Mouse (Mus musculus): Measurements from ENCODE around the gene Chn2.
A peak's percentile ranks its signal among the peaks of the same experiment; 100 is the strongest.

Chn2 gene

DNA sequence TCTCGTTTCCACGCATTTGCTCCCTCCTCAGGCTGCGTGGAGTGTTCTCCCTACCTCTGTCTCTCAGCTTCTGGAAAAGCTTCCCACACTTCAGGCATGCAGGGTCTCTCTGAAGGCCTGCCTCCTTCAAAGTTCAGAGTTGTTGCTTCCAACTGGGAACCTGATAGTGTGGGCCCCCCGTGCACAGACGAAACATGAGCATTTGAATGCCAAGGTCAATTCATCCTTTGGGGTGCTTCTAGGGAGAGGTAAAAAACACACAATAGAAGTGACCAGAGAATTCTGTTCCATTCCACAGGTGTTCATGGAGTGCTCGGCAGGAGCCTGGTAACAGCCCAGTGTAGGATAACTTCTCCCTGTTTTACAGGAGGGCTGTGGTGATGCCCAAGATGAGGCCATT, 44.7 kb downstream of the Chn2 start:
- Histone ChIP-seq H3K9me3 (ENCODE audit: low read length) (no peaks in the 10 kb centered on the region), H3K27me3 (ENCODE audit: insufficient read depth, low read length) (peaks cover 10% of the 10 kb centered on the region; the same call in 1 of the 2 replicates), H3K4me1 (replicated peaks; ENCODE audit: low read depth, low read length) (peaks cover 57% of the 10 kb centered on the region), H3K4me3 (replicated peaks; ENCODE audit: low read length) (no peak overlapping the region), H3K36me3 (ENCODE audit: insufficient read depth, low read length) (no peaks in the 10 kb centered on the region)
- TF ChIP-seq POU5F1 (IDR thresholded peaks at IDR 0.05; ENCODE audit: borderline replicate concordance, low read length) (no peak), NANOG (IDR thresholded peaks at IDR 0.05; ENCODE audit: borderline replicate concordance, low read length) (peak; percentile 48; the same call in 1 of the 2 replicates), CTCF (conservative IDR thresholded peaks at IDR 0.05; ENCODE audit: low read length) (no peak)

- Histone ChIP-seq H3K36me3 (ENCODE audit: insufficient read depth, low read length) (no peaks in the 10 kb centered on the region), H3K9me3 (ENCODE audit: low read length) (no peaks in the 10 kb centered on the region), H3K4me1 (replicated peaks; ENCODE audit: low read depth, low read length) (peaks cover 64% of the 10 kb centered on the region), H3K4me3 (replicated peaks; ENCODE audit: low read length) (no peak overlapping the region), H3K27me3 (ENCODE audit: insufficient read depth, low read length) (peaks cover 10% of the 10 kb centered on the region; the same call in 1 of the 2 replicates)
- TF ChIP-seq CTCF (conservative IDR thresholded peaks at IDR 0.05; ENCODE audit: low read length) (no peak), NANOG (IDR thresholded peaks at IDR 0.05; ENCODE audit: borderline replicate concordance, low read length) (no peak), POU5F1 (IDR thresholded peaks at IDR 0.05; ENCODE audit: borderline replicate concordance, low read length) (no peak)
These were observed 45.7 kb downstream of the Chn2 start for GRCm38 (mm10) chr6:54085009-54085408.

- Histone ChIP-seq H3K4me1 (replicated peaks; ENCODE audit: low read depth, low read length) (peaks cover 66% of the 10 kb centered on the region), H3K36me3 (ENCODE audit: insufficient read depth, low read length) (no peaks in the 10 kb centered on the region), H3K4me3 (replicated peaks; ENCODE audit: low read length) (no peak overlapping the region), H3K27me3 (ENCODE audit: insufficient read depth, low read length) (peaks cover 4% of the 10 kb centered on the region; the same call in 1 of the 2 replicates), H3K9me3 (ENCODE audit: low read length) (no peaks in the 10 kb centered on the region)
- TF ChIP-seq NANOG (IDR thresholded peaks at IDR 0.05; ENCODE audit: borderline replicate concordance, low read length) = no peak
These were observed 48.8 kb downstream of the Chn2 start for GRCm38 (mm10) chr6:54088168-54088567.

DNA sequence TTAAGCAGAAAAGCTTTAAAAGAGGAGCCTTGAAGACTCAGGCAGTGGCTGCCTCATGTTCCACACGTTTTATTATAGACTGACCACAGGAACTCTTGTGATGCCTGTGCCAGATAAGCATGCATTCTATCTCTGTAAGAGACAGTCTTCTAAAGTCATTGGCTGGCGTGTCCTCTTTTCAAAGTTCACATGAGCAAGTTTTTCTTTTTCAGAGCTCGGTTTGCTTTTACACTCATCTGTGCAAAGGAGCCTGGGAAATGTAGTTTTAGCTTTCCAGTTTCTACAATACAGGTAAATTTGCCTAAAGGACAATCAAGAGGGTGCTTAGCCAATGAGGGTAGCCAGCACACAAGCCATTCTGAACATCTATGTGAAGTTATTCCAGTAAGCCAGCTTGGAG, 51.5 kb downstream of the Chn2 start:
- H3K9me3 ChIP-seq (ENCODE audit: low read length) = no peaks in the 10 kb centered on the region
- H3K4me3 ChIP-seq (replicated peaks; ENCODE audit: low read length) = peak overlapping the region; percentile 41
- H3K4me1 ChIP-seq (replicated peaks; ENCODE audit: low read depth, low read length) = peaks cover 60% of the 10 kb centered on the region
- TF ChIP-seq NANOG (IDR thresholded peaks at IDR 0.05; ENCODE audit: borderline replicate concordance, low read length) (no peak), POU5F1 (IDR thresholded peaks at IDR 0.05; ENCODE audit: borderline replicate concordance, low read length) (no peak), CTCF (conservative IDR thresholded peaks at IDR 0.05; ENCODE audit: low read length) (no peak)
- H3K36me3 ChIP-seq (ENCODE audit: insufficient read depth, low read length) = no peaks in the 10 kb centered on the region
- H3K27me3 ChIP-seq (ENCODE audit: insufficient read depth, low read length) = peaks cover 4% of the 10 kb centered on the region; the same call in 1 of the 2 replicates

- H3K4me3 ChIP-seq (replicated peaks; ENCODE audit: low read length) = no peak overlapping the region
- H3K27me3 ChIP-seq (ENCODE audit: insufficient read depth, low read length) = no peaks in the 10 kb centered on the region
- no peaks in the 10 kb centered on the region for H3K9me3 ChIP-seq (ENCODE audit: low read length)
- no peak for TF ChIP-seq NANOG (IDR thresholded peaks at IDR 0.05; ENCODE audit: borderline replicate concordance, low read length)
- TF ChIP-seq CTCF (conservative IDR thresholded peaks at IDR 0.05; ENCODE audit: low read length) = no peak
- no peak for TF ChIP-seq POU5F1 (IDR thresholded peaks at IDR 0.05; ENCODE audit: borderline replicate concordance, low read length)
- no peaks in the 10 kb centered on the region for H3K36me3 ChIP-seq (ENCODE audit: insufficient read depth, low read length)
- H3K4me1 ChIP-seq (replicated peaks; ENCODE audit: low read depth, low read length) = peaks cover 76% of the 10 kb centered on the region
These were observed 53.6 kb downstream of the Chn2 start for GRCm38 (mm10) chr6:54092920-54093319.

GRCm38 (mm10) chr6:54096147-54096761, 56.9 kb downstream of the Chn2 start:
- H3K4me1 ChIP-seq (replicated peaks; ENCODE audit: low read depth, low read length) = peaks cover 81% of the 10 kb centered on the region
- H3K4me3 ChIP-seq (replicated peaks; ENCODE audit: low read length) = peak overlapping the region; percentile 24
- TF ChIP-seq NANOG (IDR thresholded peaks at IDR 0.05; ENCODE audit: borderline replicate concordance, low read length) (peak; percentile 80), CTCF (conservative IDR thresholded peaks at IDR 0.05; ENCODE audit: low read length) (no peak)
- H3K27me3 ChIP-seq (ENCODE audit: insufficient read depth, low read length) = no peaks in the 10 kb centered on the region
- peaks cover 16% of the 10 kb centered on the region for H3K36me3 ChIP-seq (ENCODE audit: insufficient read depth, low read length)
- H3K9me3 ChIP-seq (ENCODE audit: low read length) = no peaks in the 10 kb centered on the region

DNA sequence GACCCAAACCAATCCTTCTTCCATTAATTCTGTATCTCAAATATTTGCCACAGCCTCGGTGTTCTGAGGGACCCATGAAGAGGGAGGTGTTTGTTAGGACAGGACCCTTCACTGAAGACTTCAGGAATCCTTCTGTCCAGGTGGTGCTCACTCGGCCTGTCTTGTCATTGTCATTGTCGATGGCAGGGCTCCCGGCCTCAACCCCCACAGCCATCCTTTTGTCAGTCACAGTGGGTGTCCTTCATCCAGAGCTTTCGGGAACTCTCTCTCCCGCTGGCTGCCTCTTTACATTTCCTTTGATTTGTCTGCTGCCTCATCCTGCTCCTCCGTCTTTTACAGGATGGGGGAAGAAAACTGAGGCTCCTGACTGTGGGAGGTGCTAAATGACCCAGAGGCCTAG, 57.5 kb downstream of the Chn2 start:
- Histone ChIP-seq H3K9me3 (ENCODE audit: low read length) (no peaks in the 10 kb centered on the region), H3K4me1 (replicated peaks; ENCODE audit: low read depth, low read length) (peaks cover 76% of the 10 kb centered on the region), H3K27me3 (ENCODE audit: insufficient read depth, low read length) (no peaks in the 10 kb centered on the region), H3K4me3 (replicated peaks; ENCODE audit: low read length) (peak overlapping the region; percentile 24), H3K36me3 (ENCODE audit: insufficient read depth, low read length) (peaks cover 22% of the 10 kb centered on the region)
- TF ChIP-seq POU5F1 (IDR thresholded peaks at IDR 0.05; ENCODE audit: borderline replicate concordance, low read length) (no peak; the same call in 1 of the 2 replicates), NANOG (IDR thresholded peaks at IDR 0.05; ENCODE audit: borderline replicate concordance, low read length) (peak; percentile 88)

DNA sequence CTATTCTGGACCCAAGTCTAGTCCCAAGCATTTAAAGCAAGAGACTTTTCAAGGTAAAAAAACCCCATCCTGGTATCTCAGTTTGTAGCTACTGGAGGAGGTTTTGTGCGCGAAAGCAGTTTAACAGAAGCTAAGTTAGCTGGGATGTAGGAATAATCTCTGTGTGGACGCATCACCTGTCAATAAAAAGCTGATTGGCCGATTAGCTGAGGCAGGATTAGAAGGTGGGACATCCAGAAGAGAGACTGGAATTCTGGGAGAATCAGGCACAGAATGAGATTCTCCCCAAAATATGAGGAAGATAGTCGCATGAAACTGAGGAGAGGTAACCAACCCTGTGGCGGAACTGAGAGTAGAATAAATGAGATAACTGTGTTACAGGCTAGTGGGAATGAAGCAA, 59.0 kb downstream of the Chn2 start:
- H3K27me3 ChIP-seq (ENCODE audit: insufficient read depth, low read length) = no peaks in the 10 kb centered on the region
- H3K4me3 ChIP-seq (replicated peaks; ENCODE audit: low read length) = peak overlapping the region; percentile 81
- peaks cover 64% of the 10 kb centered on the region for H3K4me1 ChIP-seq (replicated peaks; ENCODE audit: low read depth, low read length)
- H3K9me3 ChIP-seq (ENCODE audit: low read length) = no peaks in the 10 kb centered on the region
- H3K36me3 ChIP-seq (ENCODE audit: insufficient read depth, low read length) = peaks cover 35% of the 10 kb centered on the region
- no peak for TF ChIP-seq POU5F1 (IDR thresholded peaks at IDR 0.05; ENCODE audit: borderline replicate concordance, low read length)
- TF ChIP-seq NANOG (IDR thresholded peaks at IDR 0.05; ENCODE audit: borderline replicate concordance, low read length) = no peak
- TF ChIP-seq CTCF (conservative IDR thresholded peaks at IDR 0.05; ENCODE audit: low read length) = no peak

DNA sequence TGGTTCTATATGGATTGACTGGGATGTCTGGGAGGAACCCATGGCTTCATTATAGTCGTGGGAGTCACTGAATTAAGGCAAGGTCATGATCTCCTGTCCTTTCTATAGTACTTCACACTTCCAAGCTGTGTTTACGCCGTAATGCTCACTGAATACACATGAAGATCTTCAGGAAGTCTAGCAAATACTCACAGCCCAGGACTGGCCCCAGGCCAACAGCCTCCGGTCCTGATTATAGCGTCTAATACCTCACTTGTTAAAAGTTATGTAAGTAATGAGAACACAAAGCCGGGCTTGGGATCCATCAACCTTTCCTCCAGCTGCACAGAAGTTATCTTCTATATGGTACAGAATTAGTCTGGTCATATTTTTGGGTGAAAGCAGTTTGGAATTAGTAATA, 60.3 kb downstream of the Chn2 start:
- Histone ChIP-seq H3K27me3 (ENCODE audit: insufficient read depth, low read length) (no peaks in the 10 kb centered on the region), H3K9me3 (ENCODE audit: low read length) (no peaks in the 10 kb centered on the region), H3K4me3 (replicated peaks; ENCODE audit: low read length) (peak overlapping the region; percentile 81), H3K36me3 (ENCODE audit: insufficient read depth, low read length) (peaks cover 43% of the 10 kb centered on the region), H3K4me1 (replicated peaks; ENCODE audit: low read depth, low read length) (peaks cover 70% of the 10 kb centered on the region)
- TF ChIP-seq NANOG (IDR thresholded peaks at IDR 0.05; ENCODE audit: borderline replicate concordance, low read length) = no peak
- no peak for TF ChIP-seq POU5F1 (IDR thresholded peaks at IDR 0.05; ENCODE audit: borderline replicate concordance, low read length)
- TF ChIP-seq CTCF (conservative IDR thresholded peaks at IDR 0.05; ENCODE audit: low read length) = no peak

Data from E14TG2a.4 (cell line).